Mouse (Mus musculus) heart, embryonic 10.5 days (tissue): ENCODE results near the gene Set. TPM values are rescaled to one million over a fixed set of nuclear protein-coding genes. Genes with fewer than 3 reads are reported as not detected.
"Not testable (repeated sequence)": the region's sequence is repeated elsewhere in the genome, so short reads cannot be mapped to it uniquely, and the experiment has no call there.

Source experiments
- DNase-seq: peaks from one replicate; pipeline ENCODE4 v3.0.0-alpha.2; 2017; ENCODE audit warnings: low spot score
- H3K27ac ChIP-seq: fragments of 300-500 bp; sonication (generic); 2 replicates; pipeline ENCODE4 v1.5.1; 2016; ENCODE audit warnings: mild to moderate bottlenecking
- H3K27me3 ChIP-seq: fragments of 300-500 bp; sonication (generic); 2 replicates; pipeline ENCODE4 v1.6.1; 2016; ENCODE audit warnings: mild to moderate bottlenecking; ENCODE audit not compliant: poor library complexity, insufficient read depth, severe bottlenecking
- H3K36me3 ChIP-seq: fragments of 300-500 bp; sonication (generic); 2 replicates; pipeline ENCODE4 v1.6.1; 2016; ENCODE audit warnings: mild to moderate bottlenecking, moderate library complexity
- H3K4me1 ChIP-seq: fragments of 300-500 bp; sonication (generic); 2 replicates; pipeline ENCODE4 v1.6.1; 2016; ENCODE audit warnings: mild to moderate bottlenecking
- H3K4me3 ChIP-seq: fragments of 300-500 bp; sonication (generic); 2 replicates; pipeline ENCODE4 v1.5.1; 2016; ENCODE audit warnings: mild to moderate bottlenecking, moderate library complexity
- H3K9me3 ChIP-seq: fragments of 300-500 bp; sonication (generic); 2 replicates; pipeline ENCODE4 v1.6.1; 2016; ENCODE audit warnings: mild to moderate bottlenecking, moderate library complexity
- WGBS: fragments of 180-500 bp; shearing (Covaris S2); methylation state at CpG from one replicate; pipeline ENCODE4 v1.1.7; 2016; 5-methylcytosine and 5-hydroxymethylcytosine counted together
- polyA plus RNA-seq: library from polyadenylated mRNA; unstranded; fragments of >200 nt; fragmentation: Nextera tagmentation; extraction: Ambion mirVana; gene quantifications from 2 replicates; pipeline ENCODE4 v1.2.1, GENCODE M21; 2016

Set gene
- polyA plus RNA-seq, 1 experiment from 2014 or later: 570 TPM

GRCm38 (mm10) chr2:30047127-30047526, 10.1 kb upstream of the Set start:
- H3K36me3 ChIP-seq: peaks cover 5% of the 10 kb centered on the region; the same call in 1 of the 2 replicates
- no peaks in the 10 kb centered on the region for H3K27me3 ChIP-seq
- peaks cover 12% of the 10 kb centered on the region; the same call in 1 of the 2 replicates for H3K4me1 ChIP-seq
- H3K27ac ChIP-seq: no peak overlapping the region
- no peaks in the 10 kb centered on the region for H3K9me3 ChIP-seq
- no peak for DNase-seq
- H3K4me3 ChIP-seq: no peak overlapping the region
- 93% methylated on average over 6 of the region's 6 CpGs for WGBS

GRCm38 (mm10) chr2:30048101-30048501, 9.1 kb upstream of the Set start:
- Histone ChIP-seq H3K4me1 (peaks cover 7% of the 10 kb centered on the region; the same call in 1 of the 2 replicates), H3K27ac (peak overlapping the region; percentile 99), H3K36me3 (peaks cover 5% of the 10 kb centered on the region; the same call in 1 of the 2 replicates), H3K27me3 (no peaks in the 10 kb centered on the region), H3K4me3 (peak overlapping the region; percentile 74), H3K9me3 (no peaks in the 10 kb centered on the region)
- WGBS: 60% methylated on average over 11 of the region's 11 CpGs
- DNase-seq: no peak

- peak within 1 kb of the TSS; percentile 99 for H3K27ac ChIP-seq
- no peaks in the 10 kb centered on the region for H3K27me3 ChIP-seq
- WGBS: 1% methylated on average over 54 of the region's 54 CpGs
- peak; percentile 98 for DNase-seq
- peaks cover 5% of the 10 kb centered on the region; the same call in 1 of the 2 replicates for H3K36me3 ChIP-seq
- peak within 1 kb of the TSS; percentile 74 for H3K4me3 ChIP-seq
- no peaks in the 10 kb centered on the region for H3K9me3 ChIP-seq
- H3K4me1 ChIP-seq: peaks cover 7% of the 10 kb centered on the region; the same call in 1 of the 2 replicates
Observed at GRCm38 (mm10) chr2:30048699-30049388, 8.3 kb upstream of the Set start, which contains the start of gene Wdr34. Wdr34 (minus strand) TSS chr2:30048881.

- no peaks in the 10 kb centered on the region for H3K27me3 ChIP-seq
- no peaks in the 10 kb centered on the region for H3K9me3 ChIP-seq
- peaks cover 7% of the 10 kb centered on the region; the same call in 1 of the 2 replicates for H3K4me1 ChIP-seq
- 69% methylated on average over 3 of the region's 3 CpGs for WGBS
- peak overlapping the region; percentile 99 for H3K27ac ChIP-seq
- peaks cover 5% of the 10 kb centered on the region; the same call in 1 of the 2 replicates for H3K36me3 ChIP-seq
- no peak overlapping the region for H3K4me3 ChIP-seq
- no peak for DNase-seq
Observed at GRCm38 (mm10) chr2:30049831-30050230, 7.3 kb upstream of the Set start.

GRCm38 (mm10) chr2:30051992-30052761, 5.0 kb upstream of the Set start:
- Histone ChIP-seq H3K4me3 (no peak overlapping the region), H3K9me3 (no peaks in the 10 kb centered on the region), H3K4me1 (peaks cover 7% of the 10 kb centered on the region), H3K27ac (no peak overlapping the region), H3K36me3 (no peaks in the 10 kb centered on the region), H3K27me3 (no peaks in the 10 kb centered on the region)
- 38% methylated on average over 6 of the region's 6 CpGs for WGBS
- no peak for DNase-seq

- not testable (repeated sequence) for H3K4me1 ChIP-seq, H3K27ac ChIP-seq, H3K4me3 ChIP-seq, DNase-seq, H3K9me3 ChIP-seq, H3K36me3 ChIP-seq, H3K27me3 ChIP-seq
- whole genome bisulfite sequencing: 91% methylated on average over 3 of the region's 3 CpGs
Observed at GRCm38 (mm10) chr2:30055310-30055709, 1.9 kb upstream of the Set start.

GRCm38 (mm10) chr2:30056736-30057135, 442 bp upstream of the Set start:
- H3K4me1 ChIP-seq: peaks cover 13% of the 10 kb centered on the region
- DNase-seq: no peak
- no peaks in the 10 kb centered on the region for H3K27me3 ChIP-seq
- no peak overlapping the region for H3K27ac ChIP-seq
- WGBS: 74% methylated on average over 3 of the region's 3 CpGs
- no peak overlapping the region for H3K4me3 ChIP-seq
- H3K9me3 ChIP-seq: no peaks in the 10 kb centered on the region
- no peaks in the 10 kb centered on the region for H3K36me3 ChIP-seq

- H3K9me3 ChIP-seq: no peaks in the 10 kb centered on the region
- no peak for DNase-seq
- H3K4me1 ChIP-seq: peaks cover 18% of the 10 kb centered on the region
- no peak overlapping the region for H3K4me3 ChIP-seq
- H3K27ac ChIP-seq: no peak overlapping the region
- WGBS: 58% methylated on average over 5 of the region's 5 CpGs
- no peaks in the 10 kb centered on the region for H3K27me3 ChIP-seq
- no peaks in the 10 kb centered on the region for H3K36me3 ChIP-seq
Observed at GRCm38 (mm10) chr2:30058418-30058817, 1.2 kb downstream of the Set start.

- 7% methylated on average over 37 of the region's 37 CpGs for WGBS
- peak overlapping the region; percentile 95 for H3K27ac ChIP-seq
- no peaks in the 10 kb centered on the region for H3K27me3 ChIP-seq
- peak overlapping the region; percentile 77 for H3K4me3 ChIP-seq
- no peaks in the 10 kb centered on the region for H3K9me3 ChIP-seq
- no peaks in the 10 kb centered on the region for H3K36me3 ChIP-seq
- H3K4me1 ChIP-seq: peaks cover 39% of the 10 kb centered on the region
- DNase-seq: peak; percentile 92
Observed at GRCm38 (mm10) chr2:30061215-30062166, 4.3 kb downstream of the Set start.

- no peaks in the 10 kb centered on the region for H3K36me3 ChIP-seq
- peak; percentile 94 for DNase-seq
- no peaks in the 10 kb centered on the region for H3K9me3 ChIP-seq
- peak overlapping the region; percentile 95 for H3K27ac ChIP-seq
- peak overlapping the region; percentile 77 for H3K4me3 ChIP-seq
- no peaks in the 10 kb centered on the region for H3K27me3 ChIP-seq
- WGBS: under 1% methylated on average over 40 of the region's 40 CpGs
- H3K4me1 ChIP-seq: peaks cover 32% of the 10 kb centered on the region
Observed at GRCm38 (mm10) chr2:30062249-30063093, 5.3 kb downstream of the Set start.

- no peak for DNase-seq
- Histone ChIP-seq H3K27ac (peak overlapping the region; percentile 95), H3K36me3 (peaks cover 2% of the 10 kb centered on the region), H3K9me3 (no peaks in the 10 kb centered on the region), H3K4me1 (peaks cover 37% of the 10 kb centered on the region), H3K4me3 (peak overlapping the region; percentile 77), H3K27me3 (no peaks in the 10 kb centered on the region)
- WGBS: 4% methylated on average over 8 of the region's 8 CpGs
Observed at GRCm38 (mm10) chr2:30063235-30063634, 6.1 kb downstream of the Set start.

GRCm38 (mm10) chr2:30063791-30064190, 6.6 kb downstream of the Set start:
- no peak for DNase-seq
- Histone ChIP-seq H3K27ac (peak overlapping the region; percentile 95), H3K9me3 (no peaks in the 10 kb centered on the region), H3K27me3 (no peaks in the 10 kb centered on the region), H3K4me1 (peaks cover 41% of the 10 kb centered on the region), H3K4me3 (peak overlapping the region; percentile 77), H3K36me3 (peaks cover 8% of the 10 kb centered on the region)
- 8% methylated on average over 3 of the region's 3 CpGs for WGBS
